Mouse (Mus musculus): Measurements from ENCODE around the gene Pik3c2b. TPM values are rescaled to one million over a fixed set of nuclear protein-coding genes. Genes with fewer than 3 reads are reported as not detected.

Pik3c2b gene
- polyA plus RNA-seq, 1 experiment from 2014 or later, result 7.1 TPM

DNA sequence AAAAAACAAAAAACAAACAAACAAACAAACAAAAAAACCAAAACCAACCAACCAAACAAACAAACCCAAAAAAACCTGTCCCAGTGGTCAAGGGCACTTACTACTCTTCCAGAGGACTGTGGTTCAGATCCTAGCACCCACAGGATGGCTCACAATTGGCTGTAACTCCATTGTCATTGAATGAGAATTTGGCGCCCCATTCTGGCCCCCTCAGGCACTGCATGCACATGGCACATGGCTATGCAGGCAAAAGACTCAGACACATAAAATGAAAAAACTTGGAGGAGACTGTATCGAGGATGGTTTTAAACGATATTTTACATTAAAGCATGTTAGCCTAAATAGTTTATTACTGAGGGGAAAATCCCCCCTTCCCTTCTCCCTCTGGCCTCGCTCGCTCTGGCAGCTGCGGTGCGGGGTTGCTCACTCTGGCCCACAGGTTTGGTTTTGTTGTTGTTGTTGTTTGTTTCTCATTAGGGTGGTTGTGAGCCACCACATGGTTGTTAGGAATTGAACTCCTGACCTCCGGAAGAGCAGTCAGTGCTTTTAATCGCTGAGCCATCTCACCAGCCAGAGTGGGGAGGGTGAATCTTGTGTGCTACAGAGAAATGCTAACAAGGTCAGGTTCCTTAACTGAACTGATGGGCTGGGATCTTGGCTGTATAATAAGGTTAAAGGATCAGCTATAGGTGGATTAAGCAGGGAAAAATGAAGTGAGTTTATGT is 80.3 kb downstream of the Pik3c2b start:
- 83% methylated on average over 9 of the region's 9 CpGs for WGBS
- no peak overlapping the region for H3K27ac ChIP-seq (replicated peaks; ENCODE audit: low read depth, low read length)

DNA sequence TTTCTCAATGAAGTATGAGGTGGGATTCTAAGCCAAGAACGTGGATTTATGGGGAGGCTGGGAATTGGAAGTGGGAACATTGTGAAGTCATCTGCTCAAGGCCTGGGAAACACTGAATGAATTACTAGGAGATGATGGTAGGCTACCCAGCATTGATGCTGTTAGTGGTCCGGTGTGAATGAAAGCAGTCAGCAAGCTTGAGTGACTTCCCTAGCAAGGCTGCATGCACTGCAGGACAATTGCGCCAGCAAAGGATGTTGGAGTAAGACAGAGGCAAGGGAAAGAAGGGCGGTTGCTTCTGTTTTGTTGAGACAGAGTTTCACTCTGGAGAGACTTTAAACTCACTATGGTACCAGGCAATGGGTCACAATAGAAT is 80.9 kb downstream of the Pik3c2b start:
- H3K9me3 ChIP-seq (ENCODE audit: control insufficient read depth, low read length), result no peaks in the 10 kb centered on the region
- no peak overlapping the region for H3K27ac ChIP-seq (replicated peaks; ENCODE audit: low read depth, low read length)
- no peaks in the 10 kb centered on the region for H3K27me3 ChIP-seq (replicated peaks; ENCODE audit: control insufficient read depth, insufficient read depth, low read length)
- no peak overlapping the region for H3K4me2 ChIP-seq (ENCODE audit: low read depth, low read length)
- WGBS, result 68% methylated on average over 4 of the region's 4 CpGs
- no peak overlapping the region for H3K4me3 ChIP-seq (ENCODE audit: low read depth, low read length)
- H3K4me1 ChIP-seq (ENCODE audit: control insufficient read depth, insufficient read depth, low read length), result peaks cover 6% of the 10 kb centered on the region
- DNase-seq (ENCODE audit: low spot score) (no peak), ATAC-seq (ENCODE audit: low read depth) (no peak)
- H3K36me3 ChIP-seq (ENCODE audit: control insufficient read depth, insufficient read depth, low read length), result no peaks in the 10 kb centered on the region
- H3K9ac ChIP-seq (ENCODE audit: low read depth, low read length), result no peak overlapping the region

More for the DNA sequence above, 80.3 kb downstream of the Pik3c2b start:
- Histone ChIP-seq H3K4me2 (ENCODE audit: low read depth, low read length) (no peak overlapping the region), H3K9ac (ENCODE audit: low read depth, low read length) (no peak overlapping the region), H3K9me3 (ENCODE audit: control insufficient read depth, low read length) (no peaks in the 10 kb centered on the region), H3K4me1 (ENCODE audit: control insufficient read depth, insufficient read depth, low read length) (peaks cover 6% of the 10 kb centered on the region), H3K27me3 (replicated peaks; ENCODE audit: control insufficient read depth, insufficient read depth, low read length) (no peaks in the 10 kb centered on the region), H3K36me3 (ENCODE audit: control insufficient read depth, insufficient read depth, low read length) (no peaks in the 10 kb centered on the region), H3K4me3 (ENCODE audit: low read depth, low read length) (no peak overlapping the region)
- no peak for DNase-seq (ENCODE audit: low spot score)
- ATAC-seq (ENCODE audit: low read depth), result no peak

DNA sequence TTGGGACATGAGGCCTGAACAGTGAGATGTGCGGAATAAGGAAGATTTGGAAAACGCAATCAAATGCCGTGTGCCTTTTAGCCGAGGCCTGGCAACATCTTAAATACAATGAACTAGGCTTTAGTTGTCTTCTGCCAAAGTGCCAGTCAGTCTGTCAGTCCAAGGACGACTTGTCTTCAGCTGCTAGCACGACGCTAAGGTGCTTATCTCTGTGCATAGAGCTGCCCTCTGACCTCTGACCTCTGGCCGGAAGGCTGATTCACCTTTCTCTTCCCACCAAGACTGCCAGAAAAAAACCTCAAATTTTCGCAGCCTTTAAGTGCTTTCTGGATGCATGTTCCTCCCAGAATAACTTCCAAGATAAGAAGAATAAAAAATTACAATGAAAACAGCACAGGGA is 81.9 kb downstream of the Pik3c2b start:
- Histone ChIP-seq H3K36me3 (ENCODE audit: control insufficient read depth, insufficient read depth, low read length) (no peaks in the 10 kb centered on the region), H3K27me3 (replicated peaks; ENCODE audit: control insufficient read depth, insufficient read depth, low read length) (no peaks in the 10 kb centered on the region), H3K9me3 (ENCODE audit: control insufficient read depth, low read length) (no peaks in the 10 kb centered on the region), H3K27ac (replicated peaks; ENCODE audit: low read depth, low read length) (no peak overlapping the region), H3K4me3 (ENCODE audit: low read depth, low read length) (no peak overlapping the region), H3K9ac (ENCODE audit: low read depth, low read length) (no peak overlapping the region), H3K4me2 (ENCODE audit: low read depth, low read length) (no peak overlapping the region), H3K4me1 (ENCODE audit: control insufficient read depth, insufficient read depth, low read length) (peaks cover 6% of the 10 kb centered on the region)
- DNase-seq (ENCODE audit: low spot score), result no peak
- no peak for ATAC-seq (ENCODE audit: low read depth)
- 58% methylated on average over 9 of the region's 9 CpGs for WGBS

DNA sequence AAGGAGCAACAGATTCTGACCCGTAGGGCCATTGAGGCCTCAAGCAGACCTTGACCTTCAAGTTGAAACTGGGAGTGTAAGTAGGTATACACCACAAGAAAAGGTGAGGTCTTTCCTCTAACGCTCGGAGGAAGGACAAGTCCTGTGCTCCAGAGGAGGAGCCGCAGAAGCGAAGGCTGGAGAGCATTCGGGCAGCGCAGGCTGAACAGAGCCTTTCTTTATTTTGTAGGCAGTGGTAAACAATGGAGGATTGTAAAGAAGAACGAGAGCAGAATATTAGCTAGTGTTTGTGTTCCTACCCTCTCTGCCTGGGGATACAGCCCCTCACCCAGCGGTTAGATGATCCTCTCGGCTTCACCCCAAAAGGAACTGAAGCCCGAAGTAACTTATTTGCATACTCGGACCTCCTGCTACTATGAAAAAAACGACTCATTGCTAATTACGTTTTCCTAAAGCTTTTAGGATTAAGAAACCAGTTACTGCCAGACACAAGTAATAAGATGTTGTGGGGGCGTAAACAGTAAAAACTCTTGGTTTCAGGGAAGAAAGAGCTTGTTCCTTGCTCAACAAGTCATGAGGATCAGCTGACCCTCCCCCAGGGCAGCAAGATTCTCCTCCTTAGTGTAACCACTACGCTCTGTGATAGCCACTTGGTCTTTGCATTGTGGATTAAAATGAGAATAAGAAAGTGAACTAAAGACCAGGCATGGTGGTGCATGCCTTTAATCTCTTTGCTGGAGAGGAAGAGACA is 84.2 kb downstream of the Pik3c2b start:
- DNase-seq (ENCODE audit: low spot score), result peak; percentile 16
- H3K27me3 ChIP-seq (replicated peaks; ENCODE audit: control insufficient read depth, insufficient read depth, low read length), result no peaks in the 10 kb centered on the region
- no peak overlapping the region for H3K4me3 ChIP-seq (ENCODE audit: low read depth, low read length)
- 29% methylated on average over 16 of the region's 16 CpGs for WGBS
- no peaks in the 10 kb centered on the region for H3K9me3 ChIP-seq (ENCODE audit: control insufficient read depth, low read length)
- no peak overlapping the region for H3K9ac ChIP-seq (ENCODE audit: low read depth, low read length)
- peaks cover 17% of the 10 kb centered on the region for H3K4me1 ChIP-seq (ENCODE audit: control insufficient read depth, insufficient read depth, low read length)
- peaks cover 10% of the 10 kb centered on the region; the same call in 1 of the 2 replicates for H3K36me3 ChIP-seq (ENCODE audit: control insufficient read depth, insufficient read depth, low read length)
- peak overlapping the region; percentile 98 for H3K27ac ChIP-seq (replicated peaks; ENCODE audit: low read depth, low read length)
- ATAC-seq (ENCODE audit: low read depth), result no peak
- H3K4me2 ChIP-seq (ENCODE audit: low read depth, low read length), result peak overlapping the region; percentile 37

DNA sequence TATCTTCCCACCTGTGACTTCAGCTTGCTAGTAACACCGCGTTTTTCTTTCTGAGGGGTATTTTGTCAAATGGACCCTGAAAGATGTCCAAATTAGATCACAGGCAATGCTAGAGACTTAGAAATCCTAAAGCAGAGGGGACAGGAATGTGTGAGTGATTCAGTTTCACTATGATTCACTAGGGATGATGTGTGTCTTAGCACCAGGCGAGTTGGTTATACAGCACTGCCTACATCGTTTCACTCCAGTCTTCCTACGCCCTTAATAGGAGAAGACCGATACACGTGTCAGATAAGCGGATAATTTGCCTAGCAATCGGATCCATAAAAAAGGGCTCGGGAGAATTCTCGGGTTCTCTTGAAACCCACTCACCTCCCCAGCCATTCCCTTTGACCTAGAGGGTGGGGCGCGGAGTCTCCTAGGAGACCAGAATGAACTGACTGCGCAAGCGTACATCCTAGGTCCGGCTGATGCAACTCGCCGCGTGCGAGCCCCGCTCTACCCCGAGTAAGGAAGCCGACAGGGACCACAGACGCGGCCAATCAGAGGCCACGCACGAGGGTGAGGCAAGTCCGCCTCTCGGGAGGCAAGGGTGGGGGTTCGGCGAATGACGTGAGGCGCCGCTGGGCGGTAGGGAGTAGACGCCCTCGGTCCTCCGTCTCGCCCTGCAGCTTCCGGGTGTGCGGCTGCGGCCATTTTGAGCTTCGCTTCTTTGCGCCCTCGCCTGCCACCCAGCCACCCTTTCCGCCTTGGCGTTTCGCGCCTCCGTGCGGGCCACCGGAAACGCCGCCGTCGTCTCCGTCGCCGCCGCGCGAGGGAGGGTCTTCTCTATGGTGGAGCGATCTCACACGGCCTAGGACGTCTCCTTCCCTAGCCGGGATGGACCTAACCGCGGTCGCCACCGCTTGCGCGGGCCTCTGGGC is 85.4 kb downstream of the Pik3c2b start, which contains the start of gene Ppp1r15b:
TSS of gene Ppp1r15b (plus strand) at position 506 of the 923 bp plus-strand sequence.
- ATAC-seq (ENCODE audit: low read depth) (peak; percentile 99), DNase-seq (ENCODE audit: low spot score) (peak; percentile 100)
- under 1% methylated on average over 45 of the region's 72 CpGs for WGBS
- H3K4me3 ChIP-seq (ENCODE audit: low read depth, low read length), result peak within 1 kb of the TSS; percentile 99
- H3K4me1 ChIP-seq (ENCODE audit: control insufficient read depth, insufficient read depth, low read length), result peaks cover 29% of the 10 kb centered on the region
- peak within 1 kb of the TSS; percentile 94 for H3K9ac ChIP-seq (ENCODE audit: low read depth, low read length)
- H3K36me3 ChIP-seq (ENCODE audit: control insufficient read depth, insufficient read depth, low read length), result peaks cover 19% of the 10 kb centered on the region; the same call in 1 of the 2 replicates
- peak within 1 kb of the TSS; percentile 98 for H3K27ac ChIP-seq (replicated peaks; ENCODE audit: low read depth, low read length)
- no peaks in the 10 kb centered on the region for H3K27me3 ChIP-seq (replicated peaks; ENCODE audit: control insufficient read depth, insufficient read depth, low read length)
- H3K9me3 ChIP-seq (ENCODE audit: control insufficient read depth, low read length), result no peaks in the 10 kb centered on the region
- H3K4me2 ChIP-seq (ENCODE audit: low read depth, low read length), result peak within 1 kb of the TSS; percentile 82

DNA sequence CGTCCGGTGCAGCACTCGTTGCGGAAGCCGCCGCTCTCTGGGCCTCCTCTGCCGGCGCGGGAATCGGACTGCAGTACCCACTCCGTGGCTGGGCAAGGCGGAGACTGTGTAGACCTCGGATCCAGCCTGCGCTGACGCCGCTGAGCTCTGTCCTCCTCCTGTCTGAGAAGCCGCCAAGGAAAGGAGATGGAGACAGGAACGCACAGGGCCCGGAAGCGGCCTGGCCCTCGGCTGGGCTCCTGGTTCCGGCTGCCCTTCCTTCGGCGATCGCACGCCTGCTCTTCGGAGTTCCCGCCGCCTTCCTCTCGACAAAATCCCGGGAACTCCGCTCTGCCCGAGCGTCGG is 86.1 kb downstream of the Pik3c2b start:
- Histone ChIP-seq H3K27me3 (replicated peaks; ENCODE audit: control insufficient read depth, insufficient read depth, low read length) (no peaks in the 10 kb centered on the region), H3K4me2 (ENCODE audit: low read depth, low read length) (peak overlapping the region; percentile 82), H3K36me3 (ENCODE audit: control insufficient read depth, insufficient read depth, low read length) (peaks cover 25% of the 10 kb centered on the region), H3K4me1 (ENCODE audit: control insufficient read depth, insufficient read depth, low read length) (peaks cover 33% of the 10 kb centered on the region), H3K9me3 (ENCODE audit: control insufficient read depth, low read length) (no peaks in the 10 kb centered on the region), H3K9ac (ENCODE audit: low read depth, low read length) (peak overlapping the region; percentile 94), H3K4me3 (ENCODE audit: low read depth, low read length) (peak overlapping the region; percentile 99), H3K27ac (replicated peaks; ENCODE audit: low read depth, low read length) (peak overlapping the region; percentile 98)
- 0% methylated on average over 19 of the region's 35 CpGs for WGBS
- DNase-seq (ENCODE audit: low spot score) (no peak), ATAC-seq (ENCODE audit: low read depth) (no peak)

DNA sequence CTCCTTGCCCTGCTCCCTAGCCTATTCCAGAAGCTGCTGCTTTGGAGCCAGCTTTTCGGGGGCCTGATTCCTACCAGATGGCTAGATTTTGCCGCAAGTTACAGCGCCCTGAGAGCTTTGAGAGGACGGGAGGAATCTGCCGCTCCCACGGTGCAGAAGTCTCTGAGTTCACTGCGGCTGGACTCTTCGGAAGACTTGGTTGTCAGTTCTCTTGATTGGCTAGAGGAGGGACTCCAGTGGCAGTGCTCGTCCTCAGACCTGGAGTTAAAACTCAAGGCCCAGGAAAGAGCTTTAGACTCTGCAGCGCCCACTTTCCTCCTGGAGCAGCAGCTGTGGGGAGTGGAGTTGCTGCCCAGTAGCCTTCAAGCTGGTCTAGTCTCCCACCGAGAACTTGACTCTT is 86.5 kb downstream of the Pik3c2b start:
- H3K27ac ChIP-seq (replicated peaks; ENCODE audit: low read depth, low read length), result peak overlapping the region; percentile 98
- no peaks in the 10 kb centered on the region for H3K9me3 ChIP-seq (ENCODE audit: control insufficient read depth, low read length)
- no peak for ATAC-seq (ENCODE audit: low read depth)
- peaks cover 29% of the 10 kb centered on the region for H3K36me3 ChIP-seq (ENCODE audit: control insufficient read depth, insufficient read depth, low read length)
- H3K27me3 ChIP-seq (replicated peaks; ENCODE audit: control insufficient read depth, insufficient read depth, low read length), result no peaks in the 10 kb centered on the region
- WGBS, result 0% methylated on average over 11 of the region's 11 CpGs
- peak overlapping the region; percentile 82 for H3K4me2 ChIP-seq (ENCODE audit: low read depth, low read length)
- H3K4me1 ChIP-seq (ENCODE audit: control insufficient read depth, insufficient read depth, low read length), result peaks cover 33% of the 10 kb centered on the region
- H3K9ac ChIP-seq (ENCODE audit: low read depth, low read length), result peak overlapping the region; percentile 94
- DNase-seq (ENCODE audit: low spot score), result peak; percentile 26
- peak overlapping the region; percentile 99 for H3K4me3 ChIP-seq (ENCODE audit: low read depth, low read length)

Data from embryonic facial prominence, embryonic 14.5 days (tissue).